Mouse (Mus musculus): Measurements from ENCODE around the gene Map1lc3b. TPM values are rescaled to one million over a fixed set of nuclear protein-coding genes. Genes with fewer than 3 reads are reported as not detected.

Map1lc3b gene
- polyA plus RNA-seq, 1 experiment, result 29.2 TPM

DNA sequence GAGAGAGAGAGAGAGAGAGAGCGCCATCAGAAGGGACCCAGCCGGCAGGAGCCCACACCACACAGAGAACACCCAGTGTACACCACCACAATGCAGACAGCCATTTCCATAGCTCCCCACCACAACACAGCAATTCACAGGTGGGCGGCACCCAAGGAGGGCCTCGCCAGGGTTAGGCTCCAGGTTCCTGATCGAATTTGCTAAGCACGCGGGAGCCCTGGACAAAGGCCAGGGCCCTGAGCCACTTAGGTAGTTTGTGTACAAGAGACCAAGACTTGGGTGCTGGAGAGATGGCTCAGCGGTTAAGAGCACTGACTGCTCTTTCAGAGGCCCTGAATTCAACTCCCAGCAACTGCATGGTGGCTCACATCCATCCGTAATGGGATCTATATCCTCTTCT is 37.7 kb upstream of the Map1lc3b start:
- Histone ChIP-seq H3K4me3 (replicated peaks) (no peak overlapping the region), H3K27me3 (ENCODE audit: control insufficient read depth) (no peaks in the 10 kb centered on the region), H3K9me3 (ENCODE audit: control insufficient read depth, low read length) (no peaks in the 10 kb centered on the region), H3K36me3 (ENCODE audit: control insufficient read depth) (peaks cover 69% of the 10 kb centered on the region), H3K4me1 (ENCODE audit: control insufficient read depth) (no peaks in the 10 kb centered on the region)
- TF ChIP-seq GATA1 (IDR thresholded peaks at IDR 0.05; ENCODE audit: low read length) (no peak), TAL1 (IDR thresholded peaks at IDR 0.05; ENCODE audit: low read length) (no peak)

DNA sequence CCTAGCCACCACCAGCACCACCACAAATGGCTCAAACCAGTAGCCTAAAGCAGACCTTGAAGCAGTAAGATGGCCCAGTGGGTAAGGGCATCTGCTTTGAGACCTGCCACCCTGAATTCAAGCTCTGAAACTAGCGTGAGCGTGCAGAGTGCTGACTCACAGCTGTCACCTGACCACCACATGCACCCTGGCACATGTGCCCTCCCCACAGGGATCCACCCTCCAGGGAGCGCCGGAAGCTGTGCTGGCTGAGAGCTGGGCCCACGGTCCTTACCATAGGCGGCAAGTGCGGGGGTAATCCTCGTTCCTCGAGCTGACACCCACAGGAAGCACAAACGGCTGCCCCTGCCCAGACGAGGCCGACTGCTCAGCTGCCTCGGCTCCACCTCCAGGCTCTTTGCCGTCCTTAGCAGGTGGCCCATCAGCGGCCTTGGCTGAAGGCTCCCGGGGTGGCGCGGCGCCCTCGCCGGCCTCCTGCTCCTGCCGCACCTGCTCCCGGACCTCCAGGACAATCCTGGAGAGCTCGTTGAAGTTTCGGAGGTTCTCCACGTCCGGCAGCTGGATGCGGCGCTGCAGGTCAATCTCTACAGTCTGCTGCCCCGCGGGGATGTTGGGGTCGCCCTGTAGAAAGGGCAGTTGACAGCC is 36.2 kb upstream of the Map1lc3b start:
- Histone ChIP-seq H3K4me1 (ENCODE audit: control insufficient read depth) (no peaks in the 10 kb centered on the region), H3K36me3 (ENCODE audit: control insufficient read depth) (peaks cover 81% of the 10 kb centered on the region), H3K27me3 (ENCODE audit: control insufficient read depth) (no peaks in the 10 kb centered on the region), H3K9me3 (ENCODE audit: control insufficient read depth, low read length) (no peaks in the 10 kb centered on the region), H3K4me3 (replicated peaks) (no peak overlapping the region)
- TF ChIP-seq GATA1 (IDR thresholded peaks at IDR 0.05; ENCODE audit: low read length) (no peak), TAL1 (IDR thresholded peaks at IDR 0.05; ENCODE audit: low read length) (no peak)

DNA sequence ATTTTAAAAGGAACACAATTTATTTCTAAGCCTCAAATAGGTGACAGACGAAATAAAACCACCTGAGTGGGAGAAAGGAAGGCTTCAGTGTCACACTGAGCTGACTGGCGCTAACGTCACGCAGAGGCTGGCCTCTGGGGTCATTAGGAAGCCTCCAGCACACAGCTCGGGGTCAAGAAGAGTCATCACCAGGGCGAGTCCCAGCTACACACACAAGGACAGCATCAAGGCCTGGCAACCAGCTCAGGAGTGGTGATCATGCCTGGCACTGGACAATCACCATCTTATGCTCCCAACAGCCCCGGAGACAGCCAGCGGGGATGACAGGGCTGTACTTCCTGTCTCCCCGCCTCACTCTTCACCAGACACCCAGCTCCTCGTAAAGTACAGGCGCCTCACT is 32.4 kb upstream of the Map1lc3b start:
- no peak overlapping the region for H3K4me3 ChIP-seq (replicated peaks)
- no peaks in the 10 kb centered on the region for H3K4me1 ChIP-seq (ENCODE audit: control insufficient read depth)
- no peaks in the 10 kb centered on the region for H3K27me3 ChIP-seq (ENCODE audit: control insufficient read depth)
- H3K36me3 ChIP-seq (ENCODE audit: control insufficient read depth), result peaks cover 73% of the 10 kb centered on the region
- H3K9me3 ChIP-seq (ENCODE audit: control insufficient read depth, low read length), result no peaks in the 10 kb centered on the region
- no peak for TF ChIP-seq TAL1 (IDR thresholded peaks at IDR 0.05; ENCODE audit: low read length)
- TF ChIP-seq GATA1 (IDR thresholded peaks at IDR 0.05; ENCODE audit: low read length), result no peak

DNA sequence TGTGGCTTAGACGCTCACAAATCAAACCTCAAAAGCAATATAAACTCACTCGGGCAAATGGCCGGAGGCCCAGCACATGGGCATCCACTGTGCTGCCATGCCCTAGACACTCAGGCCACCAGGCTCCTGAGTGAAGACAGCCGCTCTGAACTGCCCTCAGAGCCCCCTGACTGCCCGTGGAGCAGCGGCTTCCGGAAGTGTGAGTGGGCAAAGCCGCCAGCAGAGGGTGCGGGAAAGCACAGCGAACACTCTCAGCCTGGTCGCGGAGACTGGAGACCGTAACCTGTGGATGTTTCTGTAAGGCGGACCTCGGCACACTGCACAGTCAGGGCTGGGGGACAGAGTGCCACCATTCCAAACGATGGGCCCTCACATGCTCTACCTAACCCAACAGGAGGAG is 31.6 kb upstream of the Map1lc3b start:
- TF ChIP-seq GATA1 (IDR thresholded peaks at IDR 0.05; ENCODE audit: low read length) (no peak), TAL1 (IDR thresholded peaks at IDR 0.05; ENCODE audit: low read length) (no peak)
- H3K4me3 ChIP-seq (replicated peaks), result no peak overlapping the region
- H3K36me3 ChIP-seq (ENCODE audit: control insufficient read depth), result peaks cover 71% of the 10 kb centered on the region
- no peaks in the 10 kb centered on the region for H3K9me3 ChIP-seq (ENCODE audit: control insufficient read depth, low read length)
- no peaks in the 10 kb centered on the region for H3K4me1 ChIP-seq (ENCODE audit: control insufficient read depth)
- H3K27me3 ChIP-seq (ENCODE audit: control insufficient read depth), result no peaks in the 10 kb centered on the region

DNA sequence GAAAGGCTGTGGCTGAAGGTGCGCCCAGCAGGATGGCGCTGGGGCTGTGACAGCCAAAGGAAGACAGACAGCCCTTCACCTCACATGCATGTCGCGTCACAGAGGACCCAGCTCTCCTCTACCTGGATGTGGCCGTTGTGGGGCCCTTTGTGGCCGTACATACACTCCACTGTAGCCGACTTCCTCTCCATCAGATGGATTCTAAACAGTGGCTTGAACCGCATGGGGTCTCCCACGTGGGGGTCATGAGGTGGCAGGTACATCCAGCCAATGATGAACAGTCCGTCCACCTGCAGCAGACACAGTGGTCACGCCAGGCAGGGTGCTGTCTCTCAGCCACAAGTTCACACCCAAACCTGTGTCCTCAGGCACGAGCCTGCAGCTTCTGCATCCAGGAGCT is 30.4 kb upstream of the Map1lc3b start:
- Histone ChIP-seq H3K27me3 (ENCODE audit: control insufficient read depth) (no peaks in the 10 kb centered on the region), H3K9me3 (ENCODE audit: control insufficient read depth, low read length) (no peaks in the 10 kb centered on the region), H3K4me3 (replicated peaks) (no peak overlapping the region), H3K4me1 (ENCODE audit: control insufficient read depth) (no peaks in the 10 kb centered on the region), H3K36me3 (ENCODE audit: control insufficient read depth) (peaks cover 63% of the 10 kb centered on the region)
- TF ChIP-seq GATA1 (IDR thresholded peaks at IDR 0.05; ENCODE audit: low read length) (no peak), TAL1 (IDR thresholded peaks at IDR 0.05; ENCODE audit: low read length) (no peak)

DNA sequence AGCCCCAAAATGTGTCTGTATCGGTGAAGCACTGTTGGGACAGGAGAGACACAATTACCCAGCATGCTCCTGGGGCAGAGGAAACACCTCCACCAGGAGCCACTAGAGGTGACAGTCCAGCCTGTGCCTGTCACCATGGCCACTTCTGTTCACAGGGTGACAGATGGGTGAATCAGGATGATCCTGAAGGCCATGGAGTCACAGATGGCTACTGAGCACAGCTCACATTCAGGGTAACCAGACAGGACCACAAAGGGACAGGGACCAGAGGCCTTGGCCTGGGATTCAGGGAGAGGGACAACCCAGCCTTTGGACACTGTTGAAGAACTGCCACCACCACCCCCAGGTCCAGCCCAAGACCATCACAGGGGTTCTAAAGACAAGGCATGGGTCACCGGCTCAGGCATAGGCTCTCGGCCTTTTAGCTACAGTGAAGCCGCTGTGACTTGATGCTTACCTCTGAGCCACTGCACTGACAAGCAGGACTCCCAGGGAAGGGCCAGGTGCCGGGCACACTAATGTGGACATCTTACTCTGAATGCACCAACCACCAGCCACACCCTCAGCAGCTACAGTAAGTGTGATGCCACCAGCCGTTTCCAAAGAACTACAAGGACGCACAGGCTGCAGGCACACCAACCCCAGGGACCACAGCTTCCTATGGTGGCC is 29.6 kb upstream of the Map1lc3b start:
- H3K9me3 ChIP-seq (ENCODE audit: control insufficient read depth, low read length), result no peaks in the 10 kb centered on the region
- H3K27me3 ChIP-seq (ENCODE audit: control insufficient read depth), result no peaks in the 10 kb centered on the region
- no peaks in the 10 kb centered on the region for H3K4me1 ChIP-seq (ENCODE audit: control insufficient read depth)
- H3K36me3 ChIP-seq (ENCODE audit: control insufficient read depth), result peaks cover 63% of the 10 kb centered on the region
- no peak overlapping the region for H3K4me3 ChIP-seq (replicated peaks)
- TF ChIP-seq GATA1 (IDR thresholded peaks at IDR 0.05; ENCODE audit: low read length), result no peak
- no peak for TF ChIP-seq TAL1 (IDR thresholded peaks at IDR 0.05; ENCODE audit: low read length)

DNA sequence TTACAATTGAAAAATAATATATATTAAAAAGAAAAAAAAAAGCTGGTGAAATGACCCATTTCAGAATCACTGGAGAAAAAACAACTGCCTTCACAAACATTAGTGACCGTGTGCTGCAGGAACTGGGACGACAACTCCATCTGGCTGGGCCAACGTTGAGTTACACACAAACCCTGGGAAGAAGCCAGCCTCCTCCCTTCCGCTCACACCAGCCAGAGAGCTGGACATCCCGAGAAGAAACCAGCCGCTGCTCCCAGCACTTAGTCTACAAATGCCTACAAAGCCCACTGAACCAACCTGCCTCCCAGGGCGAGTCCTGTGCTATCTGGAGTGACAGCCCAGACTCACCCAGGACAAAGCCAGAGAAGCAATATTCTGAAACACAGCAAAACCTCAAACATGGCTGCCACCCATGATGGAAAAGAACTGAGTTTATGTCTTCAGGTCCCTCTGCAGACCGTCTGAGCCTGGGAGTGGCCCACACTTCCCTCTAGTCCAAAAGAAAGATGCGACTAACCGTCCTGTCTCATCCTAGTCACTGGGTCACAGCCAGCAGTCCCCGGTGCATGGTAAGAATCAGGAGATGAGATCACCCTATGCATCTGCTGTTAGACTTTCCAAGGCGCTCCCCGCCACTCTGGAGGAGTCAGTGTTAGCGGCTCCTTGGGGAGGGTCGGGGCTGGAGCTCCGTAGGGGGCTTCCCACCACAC is 28.4 kb upstream of the Map1lc3b start:
- H3K4me3 ChIP-seq (replicated peaks), result no peak overlapping the region
- peaks cover 63% of the 10 kb centered on the region for H3K36me3 ChIP-seq (ENCODE audit: control insufficient read depth)
- no peaks in the 10 kb centered on the region for H3K4me1 ChIP-seq (ENCODE audit: control insufficient read depth)

DNA sequence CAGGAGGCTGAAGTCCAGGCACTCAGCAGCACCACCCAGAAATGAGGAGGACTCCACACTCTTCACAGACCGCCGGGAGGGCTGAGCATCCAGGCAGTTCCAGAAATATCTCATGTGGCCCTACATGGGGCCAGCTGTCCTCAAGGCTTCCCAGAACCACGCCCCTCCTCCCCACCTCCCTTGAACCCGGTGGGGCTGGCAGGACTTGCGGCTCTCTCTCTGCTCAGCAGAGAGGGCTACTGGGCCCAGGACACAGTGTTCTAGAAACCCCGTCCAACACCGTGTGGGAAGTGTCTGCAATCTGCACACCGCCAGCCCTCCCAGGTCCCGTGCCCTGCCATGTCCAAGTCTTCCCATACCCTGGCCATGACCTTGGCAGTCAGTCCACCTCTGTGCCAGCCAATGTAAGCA is 27.2 kb upstream of the Map1lc3b start:
- TF ChIP-seq GATA1 (IDR thresholded peaks at IDR 0.05; ENCODE audit: low read length) (no peak), TAL1 (IDR thresholded peaks at IDR 0.05; ENCODE audit: low read length) (no peak)
- Histone ChIP-seq H3K27me3 (ENCODE audit: control insufficient read depth) (no peaks in the 10 kb centered on the region), H3K4me1 (ENCODE audit: control insufficient read depth) (peaks cover 1% of the 10 kb centered on the region; the same call in 1 of the 2 replicates), H3K4me3 (replicated peaks) (no peak overlapping the region), H3K36me3 (ENCODE audit: control insufficient read depth) (peaks cover 60% of the 10 kb centered on the region), H3K9me3 (ENCODE audit: control insufficient read depth, low read length) (no peaks in the 10 kb centered on the region)

More for the DNA sequence above, 28.4 kb upstream of the Map1lc3b start:
- H3K27me3 ChIP-seq (ENCODE audit: control insufficient read depth), result no peaks in the 10 kb centered on the region
- no peaks in the 10 kb centered on the region for H3K9me3 ChIP-seq (ENCODE audit: control insufficient read depth, low read length)
- TF ChIP-seq GATA1 (IDR thresholded peaks at IDR 0.05; ENCODE audit: low read length) (no peak), TAL1 (IDR thresholded peaks at IDR 0.05; ENCODE audit: low read length) (no peak)

DNA sequence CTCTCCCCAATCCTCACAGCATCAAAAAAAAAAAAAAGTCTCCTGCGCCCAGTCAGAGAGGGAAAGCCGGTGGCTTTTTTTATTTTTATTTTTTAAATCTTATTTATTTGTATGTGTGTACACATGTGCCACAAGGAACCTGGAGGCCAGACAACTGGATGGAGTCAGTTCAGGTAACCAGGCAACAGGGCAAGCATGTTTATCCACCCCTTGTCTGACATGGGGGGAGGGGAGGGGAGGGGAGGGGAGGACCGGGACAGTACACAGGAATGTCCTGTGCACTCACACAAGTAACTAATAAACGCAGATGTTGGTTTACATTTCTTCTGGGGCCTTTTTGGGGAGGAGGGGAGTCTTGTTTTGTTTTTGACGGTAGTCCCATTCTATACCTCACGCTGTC is 26.5 kb upstream of the Map1lc3b start:
- Histone ChIP-seq H3K27me3 (ENCODE audit: control insufficient read depth) (no peaks in the 10 kb centered on the region), H3K9me3 (ENCODE audit: control insufficient read depth, low read length) (no peaks in the 10 kb centered on the region), H3K4me3 (replicated peaks) (no peak overlapping the region), H3K36me3 (ENCODE audit: control insufficient read depth) (peaks cover 55% of the 10 kb centered on the region), H3K4me1 (ENCODE audit: control insufficient read depth) (peaks cover 7% of the 10 kb centered on the region)
- no peak for TF ChIP-seq GATA1 (IDR thresholded peaks at IDR 0.05; ENCODE audit: low read length)
- TF ChIP-seq TAL1 (IDR thresholded peaks at IDR 0.05; ENCODE audit: low read length), result no peak
